Mouse (Mus musculus) stomach, postnatal 0 days (tissue): ENCODE data around the gene Frg2f1. TPM values are rescaled to one million over a fixed set of nuclear protein-coding genes. Genes with fewer than 3 reads are reported as not detected.
"Not testable (repeated sequence)": the region's sequence is repeated elsewhere in the genome, so short reads cannot be mapped to it uniquely, and the experiment has no call there.

Experiments used
- ATAC-seq: fragments of 200-750 bp; cut with Nextera tagmentation; 2 replicates; pipeline ENCODE4 v1.8.0; 2017; ENCODE audit not compliant: low FRiP score, low TSS enrichment
- DNase-seq: peaks from one replicate; pipeline ENCODE4 v3.0.0-alpha.2; 2016; ENCODE audit warnings: low spot score
- H3K27ac ChIP-seq: fragments of 300-500 bp; sonication (generic); replicated peaks from 2 replicates; pipeline ENCODE4 v1.5.1; 2014; ENCODE audit warnings: mild to moderate bottlenecking, control low read depth
- H3K27me3 ChIP-seq: fragments of 300-500 bp; sonication (generic); 2 replicates; pipeline ENCODE4 v1.6.1; 2014; ENCODE audit warnings: low read length; ENCODE audit not compliant: control insufficient read depth, insufficient read depth
- H3K36me3 ChIP-seq: fragments of 300-500 bp; sonication (generic); 2 replicates; pipeline ENCODE4 v1.6.1; 2014; ENCODE audit warnings: low read length, mixed read lengths; ENCODE audit not compliant: control insufficient read depth, insufficient read depth
- H3K4me1 ChIP-seq: fragments of 300-500 bp; sonication (generic); replicated peaks from 2 replicates; pipeline ENCODE4 v1.6.1; 2014; ENCODE audit warnings: antibody characterized with exemption; ENCODE audit not compliant: control insufficient read depth, insufficient read depth
- H3K4me2 ChIP-seq: fragments of 300-500 bp; sonication (generic); replicated peaks from 2 replicates; pipeline ENCODE4 v1.6.1; 2014; ENCODE audit warnings: low read depth, mild to moderate bottlenecking, control low read depth, moderate library complexity
- H3K4me3 ChIP-seq: fragments of 300-500 bp; sonication (generic); 2 replicates; pipeline ENCODE4 v1.5.1; 2014; ENCODE audit warnings: low read depth, low read length, control low read depth
- H3K9ac ChIP-seq: fragments of 300-500 bp; sonication (generic); 2 replicates; pipeline ENCODE4 v1.6.1; 2014; ENCODE audit warnings: mild to moderate bottlenecking, low read length, control low read depth, mixed read lengths
- H3K9me3 ChIP-seq: fragments of 300-500 bp; sonication (generic); 2 replicates; pipeline ENCODE4 v1.6.1; 2016; ENCODE audit warnings: low read length; ENCODE audit not compliant: control insufficient read depth
- CTCF ChIP-seq: IDR thresholded peaks from 2 replicates; pipeline ENCODE4 v1.5.1; 2016; ENCODE audit warnings: antibody characterized with exemption, low read depth, mild to moderate bottlenecking, moderate library complexity
- EP300 ChIP-seq: optimal IDR thresholded peaks from 2 replicates; pipeline ENCODE3; 2016; ENCODE audit warnings: antibody characterized with exemption
- WGBS: fragments of 180-500 bp; shearing (Covaris S2); extraction: QIAGEN DNeasy Blood & Tissue Kit; methylation state at CpG from one replicate; pipeline ENCODE4 v1.1.7; 2014; 5-methylcytosine and 5-hydroxymethylcytosine counted together
- polyA plus RNA-seq: library from polyadenylated mRNA; unstranded; fragments of >200 nt; fragmentation: Nextera tagmentation; extraction: Ambion mirVana; gene quantifications from 2 replicates; pipeline ENCODE4 v1.2.1, GENCODE M21; 2015

The Frg2f1 gene
- polyA plus RNA-seq, 1 experiment from 2014 or later: 2.9 TPM

DNA sequence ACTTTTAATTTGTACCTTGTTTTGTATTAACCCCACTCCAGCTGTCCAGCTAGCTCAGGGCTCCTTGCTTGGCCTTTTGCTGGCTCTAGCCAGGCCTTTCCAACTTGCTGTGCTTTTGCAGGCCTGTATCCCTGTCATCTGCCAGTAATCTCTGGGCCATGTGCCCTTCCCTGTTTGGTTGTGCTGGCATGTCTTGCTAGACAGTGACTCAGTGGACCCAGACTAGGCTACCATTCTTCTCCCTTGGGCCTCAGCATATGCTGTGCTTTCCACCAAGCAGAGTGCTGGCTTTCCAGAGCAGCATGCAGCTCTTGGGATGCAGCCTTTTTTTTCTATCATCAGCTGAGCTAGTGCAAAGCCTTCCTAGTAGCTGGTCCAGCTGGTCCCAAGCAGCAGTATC is 23.8 kb upstream of the Frg2f1 start:
- Histone ChIP-seq H3K4me1 (no peaks in the 10 kb centered on the region), H3K36me3 (0 out of 2 replicates have a peak, but pooled peaks cover 3% of the 10 kb centered on the region), H3K9ac (no peak overlapping the region), H3K4me3 (no peak overlapping the region), H3K9me3 (peaks cover 3% of the 10 kb centered on the region), H3K4me2 (no peak overlapping the region), H3K27me3 (no peaks in the 10 kb centered on the region), H3K27ac (no peak overlapping the region)
- no peak for DNase-seq
- no peak for TF ChIP-seq EP300
- no peak for TF ChIP-seq CTCF
- no peak for ATAC-seq

DNA sequence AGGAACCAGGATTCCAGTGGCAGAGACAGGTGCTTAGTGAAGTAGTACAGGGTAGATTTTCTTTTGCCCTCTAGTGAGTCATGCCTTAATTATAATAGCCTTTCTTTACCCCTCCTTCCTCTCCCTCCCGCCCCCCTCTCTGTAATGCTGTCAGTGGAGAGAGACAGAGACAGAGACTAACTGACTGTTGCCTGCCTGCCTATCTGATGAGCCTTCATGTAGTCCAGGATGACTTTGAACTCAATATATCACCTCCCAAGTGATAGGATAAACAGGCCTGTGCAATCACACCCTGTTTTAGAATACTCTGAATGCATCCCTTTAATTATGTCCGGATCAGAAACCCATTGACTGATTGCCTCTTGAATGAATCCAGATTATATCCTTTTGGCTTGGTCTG is 16.1 kb upstream of the Frg2f1 start:
- Histone ChIP-seq H3K27me3 (no peaks in the 10 kb centered on the region), H3K4me2 (no peak overlapping the region), H3K4me1 (no peaks in the 10 kb centered on the region), H3K4me3 (no peak overlapping the region), H3K36me3 (no peaks in the 10 kb centered on the region), H3K9ac (no peak overlapping the region), H3K9me3 (no peaks in the 10 kb centered on the region), H3K27ac (no peak overlapping the region)
- WGBS: 61% methylated on average over 2 of the region's 2 CpGs
- no peak for ATAC-seq
- no peak for DNase-seq
- TF ChIP-seq CTCF (no peak), EP300 (no peak)

DNA sequence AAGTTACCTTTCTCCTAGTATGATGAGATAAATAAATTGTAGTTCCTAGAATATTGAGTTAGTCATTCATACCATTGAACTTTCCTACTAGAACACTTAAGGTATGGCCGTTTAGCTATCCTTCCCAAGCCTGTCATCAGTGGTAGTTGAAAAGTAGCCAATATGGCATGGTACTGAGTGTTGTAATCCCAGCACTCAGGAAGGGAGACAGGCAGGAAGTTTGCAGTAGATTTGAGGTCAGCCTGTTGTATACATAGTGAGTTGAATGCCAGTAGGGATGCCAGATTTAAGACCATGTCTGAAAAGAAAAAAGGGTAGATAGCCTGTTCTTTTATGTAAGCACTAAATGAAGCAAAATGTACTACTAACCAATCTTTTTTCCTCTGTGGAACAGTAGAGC is 11.5 kb upstream of the Frg2f1 start:
- no peak for DNase-seq
- no peak overlapping the region for H3K27ac ChIP-seq
- no peak overlapping the region for H3K9ac ChIP-seq
- WGBS: 39% methylated on average over 1 of the region's 1 CpGs
- H3K4me2 ChIP-seq: no peak overlapping the region
- no peaks in the 10 kb centered on the region for H3K4me1 ChIP-seq
- TF ChIP-seq CTCF (no peak), EP300 (no peak)
- no peak overlapping the region for H3K4me3 ChIP-seq
- ATAC-seq: peak; percentile 64; the same call in 1 of the 2 replicates
- H3K27me3 ChIP-seq: no peaks in the 10 kb centered on the region
- no peaks in the 10 kb centered on the region for H3K9me3 ChIP-seq
- H3K36me3 ChIP-seq: no peaks in the 10 kb centered on the region

DNA sequence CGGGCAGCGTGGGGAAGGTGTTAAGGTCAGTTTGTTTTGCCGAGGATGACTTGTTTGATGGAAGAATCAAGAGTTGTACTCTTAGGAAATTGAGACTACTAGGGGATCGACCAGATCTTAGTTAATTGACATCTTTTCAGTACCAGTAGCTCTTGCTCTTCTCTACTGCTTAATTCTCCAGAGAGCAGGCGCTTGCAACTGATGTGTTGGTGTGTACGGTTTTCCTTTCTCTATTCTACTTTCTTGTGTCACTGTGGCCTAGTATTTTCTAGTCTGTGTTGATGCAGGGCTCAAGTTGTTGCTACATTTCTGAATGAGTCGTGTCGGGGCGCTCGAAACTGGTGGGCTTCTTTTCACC is 1.2 kb upstream of the Frg2f1 start:
- Histone ChIP-seq H3K27me3 (no peaks in the 10 kb centered on the region), H3K4me1 (no peaks in the 10 kb centered on the region), H3K36me3 (no peaks in the 10 kb centered on the region), H3K9ac (peak overlapping the region; percentile 97), H3K4me2 (peak overlapping the region; percentile 88), H3K9me3 (no peaks in the 10 kb centered on the region), H3K4me3 (peak overlapping the region; percentile 97), H3K27ac (peak overlapping the region; percentile 99; the same call in 1 of the 2 replicates)
- ATAC-seq (no peak), DNase-seq (no peak)
- no peak for TF ChIP-seq CTCF
- no peak for TF ChIP-seq EP300
- 5% methylated on average over 10 of the region's 10 CpGs for WGBS

DNA sequence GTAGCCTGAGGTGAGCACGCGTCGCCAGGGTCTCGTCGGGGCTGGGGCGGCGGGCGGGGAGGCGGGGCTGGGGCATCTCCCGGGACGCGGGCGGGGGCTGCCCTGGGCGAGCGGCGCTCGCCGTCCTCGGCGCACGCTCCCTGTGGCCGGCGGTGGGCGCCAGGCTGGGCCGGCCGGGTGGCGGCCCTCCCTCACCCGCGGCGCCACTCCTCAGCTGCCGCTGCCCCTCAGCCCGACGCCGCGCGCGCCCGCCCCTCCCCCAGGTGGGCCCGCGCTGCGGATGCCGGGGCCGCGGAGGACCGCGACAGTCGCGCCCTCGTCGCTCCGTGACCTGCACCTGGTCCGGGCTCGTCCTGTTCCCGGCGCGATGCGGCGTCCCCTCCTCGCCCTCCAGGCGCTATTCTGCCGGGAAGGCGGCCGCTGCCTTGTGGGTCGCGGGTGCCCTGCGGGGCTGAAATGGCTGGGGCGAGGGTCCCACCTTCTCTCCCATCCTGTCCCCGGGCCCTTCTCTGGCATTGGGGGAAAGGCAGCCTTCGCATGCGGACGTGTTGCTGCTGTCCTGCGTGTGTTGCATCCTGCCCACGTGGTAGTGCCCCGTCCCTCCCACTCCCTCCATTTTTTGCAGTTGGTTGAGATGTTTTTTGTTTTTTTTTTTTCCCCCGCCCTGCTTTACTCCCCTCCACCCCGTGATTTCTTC is 655 bp upstream of the Frg2f1 start:
- H3K9me3 ChIP-seq: no peaks in the 10 kb centered on the region
- peak overlapping the region; percentile 88 for H3K4me2 ChIP-seq
- peak overlapping the region; percentile 99 for H3K27ac ChIP-seq
- H3K4me1 ChIP-seq: no peaks in the 10 kb centered on the region
- peak overlapping the region; percentile 97 for H3K9ac ChIP-seq
- 1% methylated on average over 62 of the region's 76 CpGs for WGBS
- DNase-seq: peak; percentile 55
- no peak for TF ChIP-seq EP300
- no peak for TF ChIP-seq CTCF
- H3K27me3 ChIP-seq: no peaks in the 10 kb centered on the region
- ATAC-seq: no peak; the same call in 1 of the 2 replicates
- no peaks in the 10 kb centered on the region for H3K36me3 ChIP-seq
- peak overlapping the region; percentile 97 for H3K4me3 ChIP-seq

DNA sequence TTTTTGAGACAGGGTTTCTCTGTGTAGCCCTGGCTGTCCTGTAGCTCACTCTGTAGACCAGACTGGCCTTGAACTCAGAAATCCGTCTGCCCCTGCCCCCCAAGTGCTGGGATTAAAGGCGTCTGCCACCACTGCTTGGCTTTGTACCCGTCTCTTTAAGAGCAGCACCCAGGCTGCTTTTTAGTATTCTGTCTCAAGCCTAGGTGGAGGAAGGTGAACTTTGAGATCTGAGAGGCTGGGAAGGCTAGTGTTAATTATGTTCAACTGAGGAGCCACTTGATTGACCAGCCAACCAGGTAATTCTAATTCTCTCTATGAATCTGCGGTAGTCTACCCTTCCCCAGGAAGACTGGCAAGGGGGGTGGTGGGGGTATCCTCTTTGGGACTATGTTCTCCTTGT is 1.9 kb downstream of the Frg2f1 start:
- no peak overlapping the region for H3K9ac ChIP-seq
- no peaks in the 10 kb centered on the region for H3K9me3 ChIP-seq
- H3K27ac ChIP-seq: no peak overlapping the region
- 93% methylated on average over 4 of the region's 4 CpGs for WGBS
- DNase-seq (no peak), ATAC-seq (no peak)
- H3K4me1 ChIP-seq: no peaks in the 10 kb centered on the region
- no peaks in the 10 kb centered on the region for H3K36me3 ChIP-seq
- TF ChIP-seq EP300: no peak
- TF ChIP-seq CTCF: no peak
- H3K4me2 ChIP-seq: no peak overlapping the region
- H3K4me3 ChIP-seq: no peak overlapping the region
- no peaks in the 10 kb centered on the region for H3K27me3 ChIP-seq

DNA sequence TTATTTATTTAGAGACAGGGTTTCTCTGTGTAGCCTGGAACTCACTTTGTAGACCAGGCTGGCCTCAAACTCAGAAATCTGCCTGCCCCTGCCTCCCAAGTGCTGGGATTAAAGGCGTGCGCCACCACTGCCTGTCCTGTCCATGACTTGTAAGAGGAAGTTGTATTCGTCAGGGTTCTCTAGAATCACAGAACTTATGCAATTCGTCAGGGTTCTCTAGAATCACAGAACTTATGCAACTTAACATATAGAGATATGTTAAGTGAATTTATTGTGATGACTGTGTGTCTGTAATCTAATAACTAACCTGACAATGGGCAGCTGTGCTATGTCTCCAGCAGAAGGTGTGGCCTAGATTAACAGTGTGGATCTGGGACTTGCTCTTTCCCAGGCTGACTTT is 2.7 kb downstream of the Frg2f1 start, which contains the start of gene Foxj3:
Foxj3 (plus strand) TSS at position 390 of the 400 bp plus-strand sequence.
- not testable (repeated sequence) for H3K36me3 ChIP-seq, H3K9me3 ChIP-seq, DNase-seq, H3K4me3 ChIP-seq, ATAC-seq, H3K27ac ChIP-seq, H3K4me2 ChIP-seq, H3K4me1 ChIP-seq, H3K9ac ChIP-seq, H3K27me3 ChIP-seq
- WGBS: 89% methylated on average over 4 of the region's 4 CpGs
